Mouse (Mus musculus): Measurements from ENCODE around the gene Rbms1.

DNA sequence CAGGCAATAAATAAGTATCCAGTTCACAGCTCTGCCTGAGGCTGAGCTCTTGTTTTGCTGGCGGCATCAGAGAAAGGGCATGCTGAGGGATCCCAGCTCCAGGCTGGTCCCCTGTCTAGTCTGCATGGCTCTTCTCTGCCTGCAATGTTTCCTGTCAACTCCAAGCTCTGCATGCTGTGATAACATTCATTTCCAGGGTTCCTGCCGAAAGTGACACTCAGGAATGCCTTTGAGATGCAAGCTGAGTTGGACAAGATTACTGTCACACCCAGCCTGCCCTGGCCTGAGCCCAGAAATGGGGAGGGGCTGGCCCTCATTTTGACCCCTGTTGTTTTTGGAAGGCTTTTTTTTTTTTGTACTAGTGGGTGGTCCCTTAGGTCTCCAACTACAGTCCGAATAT lies 233.0 kb downstream of the Rbms1 start:
- no peak for TF ChIP-seq CTCF (IDR thresholded peaks at IDR 0.05 in 2 of 3, conservative IDR thresholded peaks at IDR 0.05 in 1 of 3; ENCODE audit: control insufficient read depth in 1 of 3, insufficient read depth in 1 of 3, low read depth in 2 of 3, low read length in 3 of 3, poor library complexity in 1 of 3, severe bottlenecking in 1 of 3)
- TF ChIP-seq ZKSCAN1 (IDR thresholded peaks at IDR 0.05; ENCODE audit: low read depth, low read length), result no peak
- no peak for TF ChIP-seq USF2 (IDR thresholded peaks at IDR 0.05; ENCODE audit: borderline replicate concordance in 1 of 2, insufficient read depth in 1 of 2, low read depth in 1 of 2, low read length in 2 of 2)
